Mouse (Mus musculus): Measurements from ENCODE around the gene Rps10.

The Rps10 gene

DNA sequence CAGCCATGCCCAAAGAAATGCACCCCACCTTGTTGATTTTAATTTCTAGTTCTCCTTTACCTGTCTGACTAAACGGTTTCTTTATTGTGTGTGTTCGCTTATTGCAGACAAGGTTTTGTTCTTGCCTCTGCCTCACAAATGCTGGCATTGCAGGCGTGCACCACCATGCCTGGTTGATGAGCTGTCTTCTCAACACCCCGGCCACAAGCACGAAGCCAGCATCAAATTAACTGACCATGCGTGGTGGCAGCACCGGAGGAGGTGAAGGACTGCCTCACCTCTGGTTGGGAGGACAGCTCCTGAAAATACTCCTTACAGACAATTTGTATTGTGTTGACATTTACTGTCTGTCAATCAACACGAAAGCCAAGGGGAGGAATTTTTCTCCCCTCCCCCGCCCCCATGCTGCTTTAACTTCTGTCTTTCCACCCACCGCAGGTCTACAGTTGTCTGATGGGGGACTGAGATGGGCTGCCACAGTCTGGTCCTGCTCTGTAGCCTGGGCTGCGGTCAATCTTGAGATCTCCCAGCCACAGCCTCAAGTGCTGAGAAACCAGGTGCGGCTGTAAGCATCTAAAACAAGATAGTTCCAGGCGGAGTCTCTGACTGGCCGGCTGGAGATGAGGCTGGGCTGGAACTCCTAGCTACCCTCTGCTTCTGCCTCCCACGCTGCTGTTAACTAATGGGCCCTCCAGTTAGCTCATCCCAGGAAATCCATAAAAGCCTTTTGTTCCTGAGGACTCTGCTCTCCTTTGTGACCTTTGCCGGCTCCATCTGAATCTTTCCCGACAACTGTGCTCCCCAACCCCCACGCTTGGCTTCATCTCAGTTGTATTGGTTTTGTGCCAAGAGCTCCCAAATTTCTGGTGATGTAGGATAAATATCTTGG is at the start of gene Rps10:
Gene Rps10, minus strand, starts transcription at position 538 of the 889 bp plus-strand sequence.
- peak; percentile 93 for DNase-seq

GRCm38 (mm10) chr17:27685550-27685913 is 49.1 kb upstream of the Rps10 start:
- DNase-seq, result no peak

DNA sequence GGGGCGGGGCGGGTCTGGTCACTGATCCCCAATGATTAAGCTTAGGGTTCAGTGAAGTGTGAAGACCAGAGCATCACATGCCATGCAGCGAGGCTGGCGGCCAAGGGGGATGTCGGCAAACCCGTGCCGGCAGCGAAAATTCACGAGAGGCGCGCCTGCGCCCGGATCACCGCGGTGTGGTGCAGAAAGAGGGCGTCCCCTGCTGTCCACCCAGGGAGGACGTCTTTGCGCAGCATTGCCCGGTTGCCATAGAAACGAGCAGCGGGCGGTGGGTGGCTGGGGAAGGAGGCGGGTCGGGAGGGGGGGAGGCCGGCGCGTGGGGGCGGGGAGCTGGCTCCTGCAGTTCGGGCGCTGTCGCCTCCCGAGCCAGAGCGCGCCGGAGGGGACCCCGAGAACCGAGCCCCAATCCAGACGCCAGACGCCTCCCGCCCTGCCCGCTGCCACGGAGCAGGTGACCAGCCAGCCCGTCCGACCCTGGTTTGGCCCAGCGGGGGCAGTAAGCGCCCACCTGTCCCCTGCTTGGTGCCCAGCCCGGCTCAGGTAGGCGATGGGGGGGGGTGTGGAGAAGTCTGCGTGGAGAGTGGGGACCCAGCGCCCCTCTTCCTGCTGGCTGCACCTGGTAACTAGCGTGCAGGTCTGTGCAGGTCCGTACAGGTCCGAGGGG is 48.5 kb upstream of the Rps10 start:
- DNase-seq, result no peak

- no peak for DNase-seq
Observed at GRCm38 (mm10) chr17:27678924-27679813, 42.7 kb upstream of the Rps10 start.

GRCm38 (mm10) chr17:27677756-27678155 is 41.3 kb upstream of the Rps10 start:
- no peak for DNase-seq

- no peak for DNase-seq
Observed at GRCm38 (mm10) chr17:27676270-27676669, 39.8 kb upstream of the Rps10 start.

DNA sequence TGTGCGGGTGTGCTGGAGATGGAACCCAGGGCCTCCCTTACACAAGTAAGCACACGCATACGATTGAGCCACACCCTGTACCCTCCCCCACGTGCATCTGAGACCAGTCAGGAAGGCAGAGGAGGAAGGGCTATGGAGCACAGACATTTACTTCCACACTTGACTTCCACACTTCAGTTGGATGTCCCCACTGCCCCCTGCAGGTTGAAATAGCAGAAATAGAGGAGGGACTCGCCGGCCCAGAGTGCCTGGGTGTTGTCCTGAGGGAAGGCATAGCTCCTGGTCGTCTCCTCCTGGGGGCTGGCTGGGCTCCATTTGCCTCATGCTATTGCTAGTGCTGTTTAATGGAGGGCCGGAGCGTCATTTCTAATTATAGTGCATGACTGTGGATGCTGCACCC is 39.0 kb upstream of the Rps10 start:
- DNase-seq, result no peak

GRCm38 (mm10) chr17:27673945-27674344 is 37.5 kb upstream of the Rps10 start:
- no peak for DNase-seq

DNA sequence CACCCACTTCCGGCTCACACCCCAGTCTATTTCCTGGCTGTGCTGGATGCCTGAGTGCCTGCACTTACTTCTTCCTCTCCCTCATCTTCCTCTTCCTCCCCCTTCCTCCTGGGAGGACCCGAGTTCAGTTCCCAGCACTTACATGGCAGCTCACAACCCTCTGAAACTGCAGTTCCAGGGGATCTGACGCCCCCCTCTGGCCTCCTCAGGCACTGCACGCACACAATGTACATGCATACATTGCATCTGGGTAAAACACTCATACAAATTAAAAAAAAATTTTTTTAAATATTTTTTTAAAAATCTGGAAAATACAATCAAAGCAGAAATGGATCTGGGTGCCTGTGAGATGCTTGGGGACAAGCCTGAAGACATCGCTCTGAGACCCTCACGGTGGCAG is 35.3 kb upstream of the Rps10 start:
- no peak for DNase-seq

DNA sequence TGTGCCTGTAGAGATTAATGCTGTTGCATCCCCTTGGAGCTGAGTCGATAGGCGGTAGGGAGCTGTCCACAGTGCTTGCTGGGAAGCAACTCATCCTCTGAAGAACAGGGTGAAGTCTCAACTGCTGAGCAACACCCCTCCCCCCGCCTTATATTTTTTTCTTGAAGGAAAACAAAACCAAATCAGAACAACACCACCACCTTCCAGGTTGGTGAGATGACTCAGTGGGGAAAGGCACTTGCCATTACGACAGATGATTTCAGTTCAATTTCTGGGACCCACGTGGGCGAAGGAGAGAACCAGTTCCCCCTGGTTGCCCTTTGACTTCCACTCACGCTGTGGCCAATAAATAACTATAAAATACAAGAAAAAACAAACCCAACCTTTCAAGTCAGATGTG is 22.3 kb upstream of the Rps10 start:
- DNase-seq, result no peak

- DNase-seq, result no peak
Observed at GRCm38 (mm10) chr17:27657123-27657522, 20.7 kb upstream of the Rps10 start.

DNA sequence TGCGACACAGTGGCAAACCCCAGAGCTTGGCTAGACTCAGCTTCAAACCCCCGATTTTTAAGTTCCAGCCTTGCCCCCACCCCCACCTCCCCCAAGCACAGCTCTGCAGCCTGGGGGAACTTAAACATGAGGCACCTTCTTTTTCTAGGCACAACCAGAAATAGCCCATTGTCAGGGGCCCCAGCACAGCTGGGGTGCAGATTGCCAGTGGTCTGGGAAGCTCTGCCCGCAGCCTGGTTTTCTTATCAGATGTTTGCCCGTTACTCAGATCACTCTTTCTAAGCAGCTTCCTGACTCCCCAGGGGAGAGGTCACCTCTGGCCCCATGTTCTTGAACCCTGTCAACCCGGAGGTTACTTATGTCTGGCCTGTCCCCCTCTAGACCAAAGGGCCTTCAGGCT is 19.9 kb upstream of the Rps10 start:
- DNase-seq, result no peak

GRCm38 (mm10) chr17:27656011-27656399 is 19.5 kb upstream of the Rps10 start:
- DNase-seq, result no peak

- DNase-seq, result no peak
Observed at GRCm38 (mm10) chr17:27655089-27656010, 18.9 kb upstream of the Rps10 start, which contains the start of gene Pacsin1. TSS of gene Pacsin1 (plus strand) at chr17:27655509.

DNA sequence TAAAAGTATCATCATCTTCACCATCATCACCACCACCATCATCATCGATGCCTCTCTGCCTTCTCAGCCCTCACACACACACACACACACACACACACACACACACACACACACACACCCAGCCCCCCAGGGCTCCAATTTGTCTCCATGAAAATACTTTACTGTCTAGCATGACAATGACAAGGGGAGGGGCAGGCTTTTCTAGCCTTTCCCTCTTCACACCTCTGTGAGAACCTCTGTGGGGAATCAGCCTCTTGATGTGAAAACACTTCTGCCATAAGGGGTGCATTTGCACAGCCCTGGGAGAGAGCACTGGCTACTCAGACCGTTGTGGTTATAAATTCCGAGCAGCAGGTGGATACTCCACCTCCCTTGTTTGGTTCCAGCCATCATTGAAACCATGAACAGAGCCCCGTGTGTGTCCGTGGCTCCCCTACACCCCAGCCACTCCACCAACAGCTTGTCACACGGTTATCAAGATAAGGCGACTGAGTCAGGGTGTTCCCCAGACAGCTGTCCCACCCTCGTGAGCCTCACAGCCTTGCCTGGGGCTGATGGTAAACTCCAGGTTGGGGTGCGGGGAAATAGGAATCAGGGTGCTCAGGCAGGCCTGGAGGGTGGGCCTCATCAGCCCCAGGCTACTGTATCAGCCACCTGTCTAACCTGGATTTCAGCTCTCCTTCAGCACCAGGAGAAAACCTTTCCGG is 16.9 kb upstream of the Rps10 start:
- no peak for DNase-seq

DNA sequence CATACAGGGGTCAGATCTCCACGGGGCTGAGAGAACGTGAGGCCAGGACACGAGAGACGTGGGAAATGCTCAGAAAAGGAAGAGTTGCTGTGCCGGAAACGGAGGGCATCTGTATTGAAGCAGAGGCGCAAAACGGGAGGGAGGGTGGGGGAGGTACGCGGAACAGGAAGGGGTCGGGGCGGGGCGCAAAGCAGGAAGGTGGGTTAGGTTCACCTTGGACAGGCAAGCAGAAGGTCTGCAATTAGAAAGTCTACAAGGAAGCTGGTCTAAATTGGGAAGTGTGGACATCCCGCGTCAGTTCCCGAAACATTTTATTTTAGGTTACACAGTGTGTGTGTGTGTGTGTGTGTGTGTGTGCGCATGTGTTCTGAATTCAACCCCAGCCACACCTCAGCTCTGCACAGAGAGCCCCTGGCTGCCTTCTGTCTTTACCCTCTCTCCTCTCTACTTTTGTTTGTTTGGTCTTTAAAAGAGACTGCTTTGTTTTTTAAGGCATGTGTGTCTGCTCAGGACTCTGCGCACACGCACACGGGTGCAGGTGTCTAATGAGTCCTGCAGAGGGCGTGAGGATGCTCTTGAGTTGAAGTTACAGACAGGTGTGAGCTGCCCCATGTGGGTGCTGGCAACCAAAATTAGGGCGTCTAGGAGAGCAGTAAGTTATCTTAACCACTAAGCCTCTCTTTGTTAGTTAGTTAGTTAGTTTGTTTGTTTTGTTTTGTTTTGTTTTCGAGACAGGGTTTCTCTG is 15.7 kb upstream of the Rps10 start:
- no peak for DNase-seq

GRCm38 (mm10) chr17:27650586-27650985 is 14.1 kb upstream of the Rps10 start:
- no peak for DNase-seq

DNA sequence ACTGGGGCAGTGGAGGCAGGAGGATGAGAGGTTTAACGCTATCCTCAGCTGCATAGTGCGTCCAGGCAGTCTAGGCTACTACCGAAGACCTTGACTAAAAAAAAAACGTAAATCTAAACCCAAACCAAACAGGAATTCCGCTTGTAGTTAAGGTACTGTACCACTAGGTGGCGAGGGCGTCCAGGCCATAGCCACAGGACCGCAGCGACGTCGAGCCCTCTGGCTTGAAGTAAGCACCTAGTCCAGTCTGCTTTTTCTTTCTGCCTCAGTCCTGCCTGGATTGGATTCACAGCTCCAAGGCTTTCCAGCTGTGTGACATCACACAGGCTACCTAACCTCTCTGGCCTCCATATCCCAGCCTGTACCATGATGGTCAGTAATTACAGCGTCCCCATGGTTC is 13.7 kb upstream of the Rps10 start:
- DNase-seq, result no peak

DNA sequence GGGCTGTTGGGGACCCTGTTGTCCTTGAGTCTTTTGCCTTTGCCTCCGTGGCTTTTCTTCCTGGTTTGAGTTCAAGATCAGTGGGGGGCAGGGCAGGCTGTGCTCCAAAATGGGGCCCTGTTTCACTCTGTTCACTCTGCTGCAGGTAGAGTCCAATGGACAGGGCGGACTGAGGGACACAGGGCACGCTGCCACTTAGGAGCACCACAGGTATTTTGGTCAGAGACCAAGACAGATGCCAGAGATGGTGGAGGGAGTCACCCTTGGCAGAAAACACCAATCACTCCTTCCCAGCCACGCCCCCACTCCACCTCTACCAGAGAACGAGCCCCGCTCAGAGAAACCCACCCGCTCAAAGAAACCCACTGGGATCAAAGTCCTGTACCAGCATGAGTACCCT is 9.3 kb upstream of the Rps10 start:
- DNase-seq, result no peak

DNA sequence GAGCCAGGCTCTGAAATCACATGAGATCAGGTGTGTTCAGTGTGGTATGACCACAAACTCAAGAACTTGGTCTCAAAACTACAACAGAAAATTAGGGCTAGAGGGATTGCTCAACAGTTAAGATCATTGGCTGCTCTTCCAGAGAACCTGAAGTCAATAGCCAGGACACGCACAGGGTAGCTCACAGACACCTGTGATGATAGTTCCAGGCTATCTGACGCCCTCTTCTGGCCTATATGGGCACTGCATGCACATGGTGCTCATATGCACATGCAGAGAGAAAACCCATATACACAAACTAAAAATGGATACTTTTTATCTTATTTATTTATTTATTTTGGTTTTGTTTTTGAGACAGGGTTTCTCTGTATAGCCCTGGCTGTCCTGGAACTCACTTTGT is 8.1 kb upstream of the Rps10 start:
- no peak for DNase-seq

- DNase-seq, result no peak
Observed at GRCm38 (mm10) chr17:27643756-27644155, 7.3 kb upstream of the Rps10 start.
